Mouse (Mus musculus) neural tube, embryonic 13.5 days (tissue): ENCODE measurements around the gene Myof. TPM values are rescaled to one million over a fixed set of nuclear protein-coding genes. Genes with fewer than 3 reads are reported as not detected.

Experiments used
- ATAC-seq: fragments of 200-750 bp; cut with Nextera tagmentation; 2 replicates; pipeline ENCODE4 v1.8.0; 2017; ENCODE audit warnings: low read depth, mild to moderate bottlenecking, moderate TSS enrichment, moderate library complexity
- H3K27ac ChIP-seq: fragments of 300-500 bp; sonication (generic); replicated peaks from 2 replicates; pipeline ENCODE4 v1.5.1; 2015; ENCODE audit warnings: moderate library complexity, mild to moderate bottlenecking, inconsistent platforms
- H3K27me3 ChIP-seq: fragments of 300-500 bp; sonication (generic); 2 replicates; pipeline ENCODE4 v1.6.1; 2015; ENCODE audit warnings: mild to moderate bottlenecking, inconsistent platforms
- H3K36me3 ChIP-seq: fragments of 300-500 bp; sonication (generic); 2 replicates; pipeline ENCODE4 v1.6.1; 2015; ENCODE audit warnings: mild to moderate bottlenecking, inconsistent platforms
- H3K4me1 ChIP-seq: fragments of 300-500 bp; sonication (generic); replicated peaks from 2 replicates; pipeline ENCODE4 v1.6.1; 2015; ENCODE audit warnings: inconsistent platforms
- H3K4me2 ChIP-seq: fragments of 300-500 bp; sonication (generic); 2 replicates; pipeline ENCODE4 v1.6.1; 2015; ENCODE audit warnings: inconsistent platforms, mild to moderate bottlenecking, moderate library complexity
- H3K4me3 ChIP-seq: fragments of 300-500 bp; sonication (generic); 2 replicates; pipeline ENCODE4 v1.5.1; 2015; ENCODE audit warnings: mild to moderate bottlenecking, inconsistent platforms
- H3K9ac ChIP-seq: fragments of 300-500 bp; sonication (generic); 2 replicates; pipeline ENCODE4 v1.6.1; 2015; ENCODE audit warnings: moderate library complexity, mild to moderate bottlenecking, inconsistent platforms
- H3K9me3 ChIP-seq: fragments of 300-500 bp; sonication (generic); 2 replicates; pipeline ENCODE4 v1.6.1; 2016; ENCODE audit warnings: inconsistent platforms
- WGBS: fragments of 180-500 bp; shearing (Covaris S2); methylation state at CpG from one replicate; pipeline ENCODE4 v1.1.7; 2015; 5-methylcytosine and 5-hydroxymethylcytosine counted together
- polyA plus RNA-seq: library from polyadenylated mRNA; unstranded; fragments of >200 nt; fragmentation: Nextera tagmentation; extraction: Ambion mirVana; gene quantifications from 2 replicates; pipeline ENCODE4 v1.2.1, GENCODE M21; 2015

Gene Myof
- polyA plus RNA-seq, 1 experiment from 2014 or later = 2.9 TPM

DNA sequence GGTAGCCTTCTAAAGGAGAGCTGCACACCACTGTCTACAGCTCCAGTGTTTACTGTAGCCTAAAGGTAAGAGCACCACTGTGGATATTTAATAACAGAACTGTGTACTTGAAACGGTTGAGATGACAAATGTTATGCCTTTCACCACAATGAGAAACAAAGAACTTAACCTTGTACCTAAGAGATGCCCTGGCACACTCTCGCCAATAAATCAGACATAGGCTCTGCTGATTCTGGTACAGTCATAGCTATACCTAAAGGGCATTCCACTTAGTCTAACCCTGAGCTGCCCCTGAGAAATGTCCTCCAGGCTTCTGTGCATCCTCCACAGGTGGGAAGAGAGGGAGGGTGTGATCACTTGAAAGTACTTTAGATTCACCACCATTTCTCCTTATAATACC, 8.7 kb downstream of the Myof start:
- Histone ChIP-seq H3K4me1 (no peaks in the 10 kb centered on the region; the same call in 1 of the 2 replicates), H3K27ac (no peak overlapping the region), H3K27me3 (no peaks in the 10 kb centered on the region), H3K36me3 (no peaks in the 10 kb centered on the region), H3K9me3 (no peaks in the 10 kb centered on the region), H3K4me3 (no peak overlapping the region), H3K4me2 (no peak overlapping the region), H3K9ac (no peak overlapping the region)
- ATAC-seq = no peak
- 83% methylated on average over 2 of the region's 2 CpGs for WGBS

DNA sequence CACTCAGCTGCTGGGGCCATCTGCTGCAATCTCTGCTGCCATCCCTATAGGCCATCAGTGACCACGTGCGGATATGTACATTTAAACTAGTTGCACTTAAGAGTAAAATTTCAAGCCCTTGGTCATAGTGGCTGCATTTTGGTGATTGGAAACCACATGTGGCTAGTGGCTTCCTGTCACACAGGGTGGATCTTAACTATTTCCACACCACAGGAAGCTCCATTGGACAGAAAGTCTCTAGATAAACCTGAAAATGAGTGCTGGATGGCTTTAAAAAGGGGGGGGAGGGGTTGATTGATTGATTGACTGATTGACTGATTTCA, 9.7 kb downstream of the Myof start:
- no peak overlapping the region for H3K27ac ChIP-seq
- no peak for ATAC-seq
- H3K4me2 ChIP-seq = no peak overlapping the region
- WGBS = 85% methylated on average over 2 of the region's 2 CpGs
- no peaks in the 10 kb centered on the region for H3K36me3 ChIP-seq
- no peaks in the 10 kb centered on the region for H3K9me3 ChIP-seq
- H3K4me1 ChIP-seq = no peaks in the 10 kb centered on the region; the same call in 1 of the 2 replicates
- no peak overlapping the region for H3K4me3 ChIP-seq
- no peaks in the 10 kb centered on the region for H3K27me3 ChIP-seq
- no peak overlapping the region for H3K9ac ChIP-seq

DNA sequence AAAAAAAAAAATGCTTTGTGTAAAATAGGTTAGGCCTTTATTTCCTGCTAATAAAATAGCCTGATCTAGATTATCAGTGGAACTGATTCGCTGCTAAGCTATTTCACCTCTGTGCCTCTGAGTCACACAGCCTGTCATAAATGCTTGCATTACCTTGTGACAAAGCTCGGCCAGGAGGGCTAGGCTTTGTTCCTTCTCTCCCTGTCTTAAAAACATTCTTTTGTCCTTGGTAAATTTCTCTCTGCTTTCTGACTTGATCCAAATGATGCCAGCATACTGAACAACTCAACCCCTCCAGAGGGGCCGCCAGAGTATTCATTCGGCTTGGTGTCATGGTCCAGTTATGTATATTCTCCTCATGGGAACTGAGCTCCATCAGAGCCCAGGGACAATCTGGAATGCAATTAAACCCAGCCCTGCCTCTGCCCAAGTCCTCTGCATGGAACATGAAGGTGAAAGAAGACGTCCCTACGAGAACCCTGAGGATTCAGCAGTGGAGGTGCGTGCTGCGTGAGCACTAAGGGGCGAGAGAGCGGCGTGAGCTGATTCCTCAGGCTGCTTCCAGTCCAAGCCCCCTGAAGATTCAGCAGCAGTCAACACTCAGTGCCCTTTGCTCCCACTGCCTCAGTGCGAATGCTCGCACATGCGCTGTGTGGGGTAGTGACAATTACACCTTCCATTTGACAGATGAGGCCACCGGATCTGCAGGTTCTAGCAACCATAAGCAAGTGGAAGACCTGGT, 10.2 kb downstream of the Myof start:
- no peaks in the 10 kb centered on the region for H3K27me3 ChIP-seq
- no peaks in the 10 kb centered on the region; the same call in 1 of the 2 replicates for H3K4me1 ChIP-seq
- no peak overlapping the region for H3K9ac ChIP-seq
- ATAC-seq = no peak
- H3K36me3 ChIP-seq = no peaks in the 10 kb centered on the region
- 73% methylated on average over 15 of the region's 15 CpGs for WGBS
- no peak overlapping the region for H3K4me2 ChIP-seq
- H3K27ac ChIP-seq = no peak overlapping the region
- no peak overlapping the region for H3K4me3 ChIP-seq
- no peaks in the 10 kb centered on the region for H3K9me3 ChIP-seq

DNA sequence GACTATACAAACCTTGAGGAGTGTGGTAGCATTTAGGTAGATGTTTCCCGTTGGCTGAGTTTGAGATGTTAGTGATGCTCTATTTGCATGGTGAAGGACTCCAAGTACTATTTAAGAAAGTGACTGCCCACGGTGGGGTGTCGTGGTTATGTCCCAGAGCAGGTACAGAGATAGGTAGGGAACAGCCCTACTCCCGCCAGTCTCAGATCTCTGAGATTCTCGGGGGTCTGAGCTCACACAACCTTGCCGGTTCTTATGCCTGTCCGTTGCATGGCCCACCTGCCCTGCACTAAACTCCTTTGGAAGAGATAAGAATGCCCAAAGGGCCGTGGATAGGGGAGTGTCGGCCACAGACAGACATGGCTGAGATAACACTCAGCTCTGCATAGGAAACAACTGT, 12.2 kb downstream of the Myof start:
- Histone ChIP-seq H3K9ac (no peak overlapping the region), H3K9me3 (no peaks in the 10 kb centered on the region), H3K27ac (no peak overlapping the region), H3K4me2 (peak overlapping the region; percentile 39), H3K27me3 (no peaks in the 10 kb centered on the region), H3K4me1 (no peaks in the 10 kb centered on the region; the same call in 1 of the 2 replicates), H3K36me3 (no peaks in the 10 kb centered on the region), H3K4me3 (no peak overlapping the region)
- WGBS = 76% methylated on average over 9 of the region's 9 CpGs
- 0 out of 2 replicates have a peak, but pooled peaks have one; percentile 34 for ATAC-seq

DNA sequence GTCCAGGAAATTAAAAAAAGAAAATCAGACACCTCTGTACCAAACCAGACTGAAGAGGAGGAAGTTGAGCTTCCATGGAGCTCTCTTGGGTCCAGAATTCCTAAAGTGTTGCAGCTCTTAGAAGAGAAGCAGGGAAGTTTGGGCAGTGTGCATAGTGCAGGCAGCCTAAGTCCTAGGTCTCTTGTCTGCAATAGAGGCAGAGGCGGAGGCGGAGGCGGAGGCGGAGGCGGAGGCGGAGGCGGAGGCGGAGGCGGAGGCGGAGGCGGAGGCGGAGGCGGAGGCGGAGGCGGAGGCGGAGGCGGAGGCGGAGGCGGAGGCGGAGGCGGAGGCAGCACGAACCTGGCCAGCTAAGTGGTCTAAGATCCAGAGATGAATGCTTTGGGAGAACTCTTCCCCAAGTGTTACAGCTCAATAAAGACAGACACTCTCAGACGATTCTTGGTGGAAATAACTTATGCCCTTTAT, 12.7 kb downstream of the Myof start:
- Histone ChIP-seq H3K9ac (no peak overlapping the region), H3K4me1 (no peaks in the 10 kb centered on the region; the same call in 1 of the 2 replicates), H3K27me3 (no peaks in the 10 kb centered on the region), H3K4me2 (peak overlapping the region; percentile 39), H3K9me3 (no peaks in the 10 kb centered on the region), H3K27ac (no peak overlapping the region), H3K36me3 (no peaks in the 10 kb centered on the region), H3K4me3 (no peak overlapping the region)
- WGBS = 9% methylated on average over 7 of the region's 23 CpGs
- peak; percentile 75 for ATAC-seq

DNA sequence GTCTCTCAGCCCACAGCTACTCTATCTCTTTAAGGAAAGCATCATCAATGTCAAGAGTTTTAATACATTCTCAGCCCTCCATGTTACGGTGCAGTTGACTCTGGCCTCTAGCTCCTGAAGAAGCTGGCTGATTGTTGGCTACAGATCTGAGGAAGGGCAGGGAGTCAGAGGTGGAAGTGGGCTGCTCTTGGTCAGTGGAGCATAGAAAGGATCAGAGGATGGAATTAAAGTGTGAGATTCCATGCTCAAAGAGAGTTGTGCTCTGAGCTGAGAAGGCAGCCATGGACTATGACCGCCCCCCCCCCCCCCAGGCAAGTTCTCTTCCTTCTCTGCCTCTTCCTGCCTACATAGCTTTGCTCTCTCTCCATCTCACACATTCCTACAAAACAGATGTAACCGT, 13.5 kb downstream of the Myof start:
- H3K9me3 ChIP-seq = no peaks in the 10 kb centered on the region
- H3K4me2 ChIP-seq = no peak overlapping the region
- no peak overlapping the region for H3K4me3 ChIP-seq
- no peaks in the 10 kb centered on the region for H3K27me3 ChIP-seq
- no peaks in the 10 kb centered on the region for H3K36me3 ChIP-seq
- WGBS = 79% methylated on average over 3 of the region's 3 CpGs
- no peak for ATAC-seq
- H3K9ac ChIP-seq = no peak overlapping the region
- no peaks in the 10 kb centered on the region; the same call in 1 of the 2 replicates for H3K4me1 ChIP-seq
- H3K27ac ChIP-seq = no peak overlapping the region

DNA sequence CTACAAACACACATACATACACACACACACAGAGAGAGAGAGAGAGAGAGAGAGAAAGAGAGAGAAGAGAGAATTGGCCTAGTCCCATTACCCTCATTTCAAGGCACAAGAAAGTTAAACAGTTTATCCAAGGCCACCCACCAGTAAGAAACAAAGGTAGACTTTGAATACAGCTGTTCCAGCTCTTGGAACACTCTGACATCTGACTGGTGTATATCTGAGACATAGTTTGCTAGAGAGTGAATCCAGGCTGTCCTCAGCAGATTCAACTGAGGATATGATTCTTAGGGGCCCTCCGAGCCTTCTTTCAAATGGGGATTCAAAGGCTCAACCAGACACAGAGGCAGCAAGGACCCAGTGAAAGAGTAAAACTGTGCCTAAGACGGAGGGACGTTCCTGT, 14.1 kb downstream of the Myof start:
- 87% methylated on average over 3 of the region's 3 CpGs for WGBS
- H3K36me3 ChIP-seq = no peaks in the 10 kb centered on the region
- ATAC-seq = no peak
- no peak overlapping the region for H3K27ac ChIP-seq
- H3K27me3 ChIP-seq = no peaks in the 10 kb centered on the region
- no peaks in the 10 kb centered on the region; the same call in 1 of the 2 replicates for H3K4me1 ChIP-seq
- H3K9ac ChIP-seq = no peak overlapping the region
- H3K4me2 ChIP-seq = no peak overlapping the region
- no peak overlapping the region for H3K4me3 ChIP-seq
- H3K9me3 ChIP-seq = no peaks in the 10 kb centered on the region

DNA sequence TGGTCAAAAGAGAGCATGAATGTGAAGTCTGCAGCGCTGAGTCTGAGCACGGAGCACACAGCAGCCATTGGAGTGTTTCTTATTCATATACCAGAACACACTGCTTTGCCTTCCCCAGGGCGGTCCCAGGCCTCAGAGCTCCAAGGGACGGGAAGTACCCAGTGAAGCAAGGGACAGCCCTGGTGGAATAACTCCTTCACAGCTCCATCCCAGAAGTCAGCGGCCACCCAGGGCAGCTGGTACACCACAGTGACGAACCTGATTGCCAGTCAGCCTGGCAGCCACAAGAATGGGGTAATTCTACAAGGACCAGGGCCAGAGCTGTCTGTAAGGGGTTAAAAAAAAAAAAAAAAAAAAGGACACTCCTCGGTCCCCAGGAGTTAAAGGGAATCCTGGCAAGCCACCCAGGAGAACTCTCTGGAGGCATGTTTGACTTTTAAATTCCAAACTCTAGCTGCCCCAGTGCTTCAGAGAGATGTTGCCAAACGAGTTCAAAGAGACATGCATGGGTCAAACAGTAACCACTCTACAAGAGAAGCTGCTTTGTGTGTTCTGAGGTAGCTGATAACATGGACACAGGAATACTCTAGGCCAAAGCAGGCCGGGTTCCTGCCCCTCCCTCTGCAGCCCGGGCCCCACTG, 15.4 kb downstream of the Myof start:
- Histone ChIP-seq H3K27ac (no peak overlapping the region), H3K27me3 (no peaks in the 10 kb centered on the region), H3K4me3 (no peak overlapping the region), H3K4me2 (no peak overlapping the region), H3K9me3 (no peaks in the 10 kb centered on the region), H3K36me3 (no peaks in the 10 kb centered on the region), H3K4me1 (no peaks in the 10 kb centered on the region; the same call in 1 of the 2 replicates), H3K9ac (no peak overlapping the region)
- WGBS = 67% methylated on average over 10 of the region's 10 CpGs
- ATAC-seq = no peak

DNA sequence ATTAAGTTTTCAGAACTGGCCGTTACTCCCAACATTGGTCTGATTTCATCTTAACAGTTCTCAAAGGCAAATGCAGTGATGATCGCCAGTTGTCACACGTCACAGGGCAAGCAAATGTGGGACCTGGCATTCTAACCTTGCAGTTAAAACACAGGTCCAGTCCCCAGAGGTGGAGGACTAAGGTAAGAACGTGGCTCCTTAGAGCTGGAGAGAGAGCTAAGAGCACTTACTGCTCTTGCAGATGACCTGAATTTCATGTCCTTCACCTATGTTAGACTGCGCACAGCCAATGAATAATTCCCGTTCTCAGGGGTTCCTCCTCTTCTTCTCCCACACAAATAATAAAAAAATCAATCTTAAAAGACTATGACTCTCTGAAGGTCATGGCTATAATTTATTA, 16.0 kb downstream of the Myof start:
- no peaks in the 10 kb centered on the region for H3K27me3 ChIP-seq
- H3K27ac ChIP-seq = no peak overlapping the region
- no peak overlapping the region for H3K4me3 ChIP-seq
- WGBS = 91% methylated on average over 6 of the region's 6 CpGs
- ATAC-seq = no peak
- no peak overlapping the region for H3K4me2 ChIP-seq
- H3K4me1 ChIP-seq = no peaks in the 10 kb centered on the region; the same call in 1 of the 2 replicates
- H3K9ac ChIP-seq = no peak overlapping the region
- H3K9me3 ChIP-seq = no peaks in the 10 kb centered on the region
- no peaks in the 10 kb centered on the region for H3K36me3 ChIP-seq

DNA sequence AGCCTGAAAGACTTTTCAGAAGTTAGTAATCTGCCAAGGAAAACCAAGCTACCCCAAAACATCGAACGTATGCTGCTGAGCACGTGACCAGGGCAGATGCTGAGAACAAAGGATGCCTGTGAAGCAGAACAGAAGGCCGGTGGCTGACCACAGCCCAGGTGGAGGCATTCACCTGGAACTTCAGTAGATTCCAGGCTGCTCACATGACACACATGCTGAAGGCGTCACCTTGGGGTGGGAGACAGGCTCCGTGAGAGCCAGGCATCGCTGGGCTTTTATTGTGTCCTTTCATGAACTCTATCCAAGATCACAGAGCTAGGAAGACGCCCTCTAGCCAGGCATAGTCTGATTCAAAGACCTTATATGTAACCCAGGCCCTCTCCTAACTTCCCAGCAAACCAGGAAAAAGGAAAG, 17.2 kb downstream of the Myof start:
- Histone ChIP-seq H3K27ac (no peak overlapping the region), H3K27me3 (no peaks in the 10 kb centered on the region), H3K9ac (no peak overlapping the region), H3K4me3 (no peak overlapping the region), H3K9me3 (no peaks in the 10 kb centered on the region), H3K4me2 (no peak overlapping the region), H3K36me3 (no peaks in the 10 kb centered on the region), H3K4me1 (no peaks in the 10 kb centered on the region; the same call in 1 of the 2 replicates)
- no peak for ATAC-seq
- 69% methylated on average over 8 of the region's 8 CpGs for WGBS

DNA sequence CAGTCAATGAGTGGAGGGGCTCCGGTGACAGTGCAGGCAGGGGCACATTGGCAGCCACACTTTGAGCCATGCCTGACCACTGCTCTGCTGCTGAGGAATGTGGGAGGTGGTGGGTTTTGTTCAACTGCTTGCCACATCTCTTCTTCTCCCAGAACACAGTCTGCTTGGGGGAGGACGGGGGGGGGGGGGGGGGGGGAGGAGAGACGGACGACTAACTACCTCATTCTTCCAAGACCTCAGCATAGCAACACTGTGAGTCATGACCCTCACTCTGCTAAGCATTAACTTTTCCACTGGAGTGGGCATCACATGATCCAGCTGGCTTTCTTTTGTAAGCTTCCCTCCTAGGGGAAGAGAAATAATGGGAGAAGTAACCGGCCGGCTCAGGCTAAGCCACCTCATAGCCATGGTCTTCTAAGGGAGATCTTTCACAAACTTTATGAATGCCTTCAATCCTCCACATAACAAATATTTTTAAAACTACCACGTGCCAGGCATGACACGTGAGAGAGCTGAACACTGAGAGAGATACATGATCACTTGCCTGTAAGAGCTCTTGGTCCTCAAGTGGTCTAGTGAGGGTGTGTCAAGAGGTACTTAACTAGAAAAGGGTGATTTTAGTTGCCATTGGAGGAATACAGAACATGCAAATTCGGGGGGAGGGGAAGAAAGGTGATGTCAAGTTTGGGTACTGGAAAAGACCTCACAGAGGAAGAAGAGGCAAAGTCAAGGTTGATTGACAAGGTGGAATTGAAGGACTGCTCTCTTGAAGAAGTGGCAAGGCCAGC, 17.9 kb downstream of the Myof start:
- Histone ChIP-seq H3K36me3 (no peaks in the 10 kb centered on the region), H3K27me3 (no peaks in the 10 kb centered on the region), H3K4me2 (no peak overlapping the region), H3K27ac (no peak overlapping the region), H3K4me3 (no peak overlapping the region), H3K9me3 (no peaks in the 10 kb centered on the region), H3K9ac (no peak overlapping the region), H3K4me1 (no peaks in the 10 kb centered on the region)
- WGBS = 40% methylated on average over 9 of the region's 9 CpGs
- no peak for ATAC-seq

DNA sequence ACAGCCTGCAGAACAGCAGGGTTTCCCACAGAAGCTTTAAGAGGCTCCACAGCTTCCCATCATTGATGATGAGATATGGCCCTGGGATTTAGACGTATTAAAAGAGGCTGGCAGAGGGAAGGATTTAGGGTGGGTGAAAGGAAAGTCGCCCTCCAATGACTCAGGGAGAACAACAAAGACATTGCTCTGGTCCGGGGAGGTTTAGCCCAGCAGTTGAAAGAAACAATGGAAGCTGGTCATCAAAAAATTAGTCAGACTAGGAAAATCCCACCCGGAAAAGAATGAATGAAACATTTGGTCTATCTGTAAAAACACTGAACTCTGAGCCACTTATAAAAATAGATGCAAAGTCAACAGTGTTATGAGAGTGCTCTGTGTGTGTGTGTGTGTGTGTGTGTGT, 19.8 kb downstream of the Myof start:
- WGBS = 27% methylated on average over 4 of the region's 4 CpGs
- no peaks in the 10 kb centered on the region for H3K36me3 ChIP-seq
- H3K27me3 ChIP-seq = no peaks in the 10 kb centered on the region
- H3K27ac ChIP-seq = no peak overlapping the region
- no peak overlapping the region for H3K9ac ChIP-seq
- H3K4me2 ChIP-seq = no peak overlapping the region
- H3K4me3 ChIP-seq = no peak overlapping the region
- no peaks in the 10 kb centered on the region for H3K4me1 ChIP-seq
- no peaks in the 10 kb centered on the region for H3K9me3 ChIP-seq
- ATAC-seq = no peak
